Mouse (Mus musculus): ENCODE results near the gene Lrig1. TPM values are rescaled to one million over a fixed set of nuclear protein-coding genes. Genes with fewer than 3 reads are reported as not detected.
A peak's percentile ranks its signal among the peaks of the same experiment; 100 is the strongest.

Lrig1 gene
- total and polyA plus RNA-seq, 2 experiments from 2014 or later: 16.6 to 90.8 TPM

- ATAC-seq (ENCODE audit: low FRiP score): no peak
- H3K27ac ChIP-seq (ENCODE audit: low read depth, low read length): no peak overlapping the region
- no peaks in the 10 kb centered on the region for H3K9me3 ChIP-seq (ENCODE audit: low read length)
- no peak overlapping the region for H3K9ac ChIP-seq (replicated peaks; ENCODE audit: low read length, poor library complexity, severe bottlenecking)
- no peak for DNase-seq (ENCODE audit: low spot score)
- no peak for TF ChIP-seq CTCF (IDR thresholded peaks at IDR 0.05)
- no peak overlapping the region for H3K4me2 ChIP-seq (ENCODE audit: low read depth, low read length, poor library complexity, severe bottlenecking)
- H3K4me3 ChIP-seq (ENCODE audit: low read depth, low read length): no peak overlapping the region
- no peaks in the 10 kb centered on the region for H3K4me1 ChIP-seq (ENCODE audit: insufficient read depth, low read length)
- 90% methylated on average over 9 of the region's 9 CpGs for WGBS
- H3K36me3 ChIP-seq (ENCODE audit: insufficient read depth, low read length): no peaks in the 10 kb centered on the region
- H3K27me3 ChIP-seq (ENCODE audit: insufficient read depth, low read length): no peaks in the 10 kb centered on the region
These were observed 117.9 kb downstream of the Lrig1 start for GRCm38 (mm10) chr6:94582055-94582454.

GRCm38 (mm10) chr6:94577991-94578390 lies 122.0 kb downstream of the Lrig1 start:
- no peak overlapping the region for H3K27ac ChIP-seq (ENCODE audit: low read depth, low read length)
- no peak overlapping the region for H3K9ac ChIP-seq (replicated peaks; ENCODE audit: low read length, poor library complexity, severe bottlenecking)

DNA sequence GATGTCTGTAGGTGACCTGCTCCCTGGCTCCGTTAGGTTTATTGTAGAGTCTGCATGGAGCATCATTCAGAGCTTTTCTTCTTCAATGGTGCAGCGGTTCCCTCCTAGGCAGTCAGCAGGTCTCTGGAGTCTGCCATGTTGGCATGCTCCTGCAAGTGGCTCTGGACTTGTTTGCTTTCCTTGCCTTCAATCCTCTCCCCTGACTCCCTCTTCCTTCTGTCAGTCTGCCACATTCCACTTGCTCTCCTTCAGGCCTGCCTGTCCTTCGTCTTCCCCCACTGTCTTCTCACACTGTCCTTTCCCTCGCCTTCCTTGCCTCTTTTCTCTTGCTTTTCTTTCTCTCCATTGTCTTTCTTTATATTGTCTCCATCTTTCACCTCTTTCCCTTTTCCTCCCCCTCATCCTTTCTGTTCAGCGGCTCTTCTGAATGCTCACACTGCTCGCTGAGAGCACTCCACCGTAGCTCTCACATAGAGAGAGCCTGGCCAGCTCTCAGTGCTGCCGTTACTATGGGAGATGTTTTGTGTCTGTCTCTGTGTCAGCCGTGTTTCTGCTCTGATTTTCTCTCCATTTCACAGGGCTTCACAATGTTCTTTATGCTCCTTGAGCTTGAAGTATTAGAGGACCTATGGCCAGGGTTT lies 124.3 kb downstream of the Lrig1 start:
- Histone ChIP-seq H3K27ac (ENCODE audit: low read depth, low read length) (peak overlapping the region; percentile 44), H3K4me1 (ENCODE audit: insufficient read depth, low read length) (peaks cover 6% of the 10 kb centered on the region; the same call in 1 of the 2 replicates), H3K4me3 (ENCODE audit: low read depth, low read length) (no peak overlapping the region), H3K4me2 (ENCODE audit: low read depth, low read length, poor library complexity, severe bottlenecking) (no peak overlapping the region; the same call in 1 of the 2 replicates), H3K27me3 (ENCODE audit: insufficient read depth, low read length) (no peaks in the 10 kb centered on the region), H3K36me3 (ENCODE audit: insufficient read depth, low read length) (no peaks in the 10 kb centered on the region), H3K9ac (replicated peaks; ENCODE audit: low read length, poor library complexity, severe bottlenecking) (peak overlapping the region; percentile 19; the same call in 1 of the 2 replicates), H3K9me3 (ENCODE audit: low read length) (no peaks in the 10 kb centered on the region)
- no peak for TF ChIP-seq CTCF (IDR thresholded peaks at IDR 0.05)
- DNase-seq (ENCODE audit: low spot score) (peak; percentile 54), ATAC-seq (ENCODE audit: low FRiP score) (0 out of 2 replicates have a peak, but pooled peaks have one; percentile 54)
- WGBS: 27% methylated on average over 9 of the region's 9 CpGs

More at GRCm38 (mm10) chr6:94577991-94578390, 122.0 kb downstream of the Lrig1 start:
- Histone ChIP-seq H3K4me1 (ENCODE audit: insufficient read depth, low read length) (peaks cover 6% of the 10 kb centered on the region; the same call in 1 of the 2 replicates), H3K9me3 (ENCODE audit: low read length) (no peaks in the 10 kb centered on the region), H3K4me2 (ENCODE audit: low read depth, low read length, poor library complexity, severe bottlenecking) (no peak overlapping the region), H3K27me3 (ENCODE audit: insufficient read depth, low read length) (no peaks in the 10 kb centered on the region), H3K36me3 (ENCODE audit: insufficient read depth, low read length) (no peaks in the 10 kb centered on the region), H3K4me3 (ENCODE audit: low read depth, low read length) (no peak overlapping the region)
- 31% methylated on average over 8 of the region's 8 CpGs for WGBS
- DNase-seq (ENCODE audit: low spot score) (peak; percentile 57), ATAC-seq (ENCODE audit: low FRiP score) (peak; percentile 66; the same call in 1 of the 2 replicates)
- no peak for TF ChIP-seq CTCF (IDR thresholded peaks at IDR 0.05)

GRCm38 (mm10) chr6:94568040-94568439 lies 131.9 kb downstream of the Lrig1 start:
- DNase-seq (ENCODE audit: low spot score) (no peak), ATAC-seq (ENCODE audit: low FRiP score) (no peak)
- Histone ChIP-seq H3K9ac (replicated peaks; ENCODE audit: low read length, poor library complexity, severe bottlenecking) (no peak overlapping the region), H3K27me3 (ENCODE audit: insufficient read depth, low read length) (no peaks in the 10 kb centered on the region), H3K27ac (ENCODE audit: low read depth, low read length) (no peak overlapping the region), H3K9me3 (ENCODE audit: low read length) (no peaks in the 10 kb centered on the region), H3K4me1 (ENCODE audit: insufficient read depth, low read length) (no peaks in the 10 kb centered on the region), H3K4me3 (ENCODE audit: low read depth, low read length) (no peak overlapping the region), H3K4me2 (ENCODE audit: low read depth, low read length, poor library complexity, severe bottlenecking) (no peak overlapping the region), H3K36me3 (ENCODE audit: insufficient read depth, low read length) (no peaks in the 10 kb centered on the region)
- TF ChIP-seq CTCF (IDR thresholded peaks at IDR 0.05): no peak
- WGBS: 94% methylated on average over 2 of the region's 2 CpGs

DNA sequence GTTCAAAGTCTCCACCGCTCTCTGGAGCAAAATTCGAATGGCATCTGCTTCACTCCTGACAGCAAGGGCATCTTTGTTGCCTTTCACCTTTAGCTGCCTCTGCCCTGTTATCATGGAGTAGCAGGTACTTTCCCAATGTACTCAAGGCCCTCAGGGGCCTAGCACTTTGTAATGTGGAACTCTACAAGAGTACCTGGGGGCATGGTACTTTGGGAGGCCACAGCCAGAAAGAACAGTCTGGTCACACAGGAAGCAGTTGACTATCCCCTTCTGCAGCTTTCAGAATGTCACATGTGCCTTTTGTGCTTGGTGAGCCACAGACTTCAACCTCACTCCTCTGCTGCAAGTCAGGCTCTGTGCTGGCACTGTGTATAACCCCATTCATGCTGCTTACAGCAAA lies 134.2 kb downstream of the Lrig1 start:
- no peaks in the 10 kb centered on the region for H3K9me3 ChIP-seq (ENCODE audit: low read length)
- H3K36me3 ChIP-seq (ENCODE audit: insufficient read depth, low read length): no peaks in the 10 kb centered on the region
- ATAC-seq (ENCODE audit: low FRiP score) (no peak), DNase-seq (ENCODE audit: low spot score) (no peak)
- no peak for TF ChIP-seq CTCF (IDR thresholded peaks at IDR 0.05)
- H3K27ac ChIP-seq (ENCODE audit: low read depth, low read length): no peak overlapping the region
- H3K4me3 ChIP-seq (ENCODE audit: low read depth, low read length): no peak overlapping the region
- no peak overlapping the region for H3K9ac ChIP-seq (replicated peaks; ENCODE audit: low read length, poor library complexity, severe bottlenecking)
- H3K4me2 ChIP-seq (ENCODE audit: low read depth, low read length, poor library complexity, severe bottlenecking): no peak overlapping the region
- no peaks in the 10 kb centered on the region for H3K4me1 ChIP-seq (ENCODE audit: insufficient read depth, low read length)
- 98% methylated on average over 2 of the region's 2 CpGs for WGBS
- no peaks in the 10 kb centered on the region for H3K27me3 ChIP-seq (ENCODE audit: insufficient read depth, low read length)

GRCm38 (mm10) chr6:94563203-94563940 lies 136.6 kb downstream of the Lrig1 start:
- ATAC-seq (ENCODE audit: low FRiP score): no peak
- TF ChIP-seq CTCF (IDR thresholded peaks at IDR 0.05): peak; percentile 67
- no peaks in the 10 kb centered on the region for H3K36me3 ChIP-seq (ENCODE audit: insufficient read depth, low read length)

More at GRCm38 (mm10) chr6:94563203-94563940, 136.6 kb downstream of the Lrig1 start:
- no peaks in the 10 kb centered on the region for H3K4me1 ChIP-seq (ENCODE audit: insufficient read depth, low read length)
- no peak for DNase-seq (ENCODE audit: low spot score)
- H3K9ac ChIP-seq (replicated peaks; ENCODE audit: low read length, poor library complexity, severe bottlenecking): no peak overlapping the region
- no peak overlapping the region for H3K4me3 ChIP-seq (ENCODE audit: low read depth, low read length)
- no peak overlapping the region for H3K27ac ChIP-seq (ENCODE audit: low read depth, low read length)
- H3K4me2 ChIP-seq (ENCODE audit: low read depth, low read length, poor library complexity, severe bottlenecking): no peak overlapping the region
- H3K27me3 ChIP-seq (ENCODE audit: insufficient read depth, low read length): no peaks in the 10 kb centered on the region
- WGBS: 63% methylated on average over 8 of the region's 8 CpGs
- H3K9me3 ChIP-seq (ENCODE audit: low read length): no peaks in the 10 kb centered on the region

Measured in midbrain, postnatal 0 days (tissue).